Mouse (Mus musculus) cerebellum, postnatal 4 days (tissue): ENCODE measurements at regions not wholly inside any gene's neighbourhood (a gene's known extent, or its start where the extent isn't known, plus 50 kb on each side); places are given as distances from the start of the nearest gene placed in this dataset.
A peak's percentile ranks its signal among the peaks of the same experiment; 100 is the strongest.

Experiments used
- DNase-seq, 2 experiments: peaks; one replicate each; pipeline ENCODE4 v3.0.0; 2022; ENCODE audit warnings: low spot score in 2 of 2, mixed read lengths in 1 of 2

GRCm38 (mm10) chr7:71214500-71215055, 136.7 kb downstream of the Gm10295 start:
- DNase-seq = no peak

DNA sequence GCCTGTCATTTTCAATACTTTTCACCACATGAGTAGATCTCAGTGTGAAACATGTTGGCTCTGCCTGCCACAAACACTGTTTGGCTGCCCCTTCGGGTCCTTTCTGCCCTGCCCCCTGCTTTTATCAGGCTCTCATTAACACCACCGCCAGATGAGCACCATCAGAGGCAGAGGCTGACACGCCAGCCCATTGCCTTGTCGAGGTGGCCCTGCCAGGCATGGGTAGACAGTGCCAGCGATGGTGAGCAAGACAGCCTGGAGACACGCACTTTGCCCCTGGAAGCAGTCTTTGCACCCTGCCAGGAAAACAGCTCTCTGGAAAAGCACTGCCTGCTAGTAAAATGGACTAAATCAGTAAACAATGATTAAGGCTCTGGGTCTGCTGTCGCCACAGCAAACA, 158.2 kb downstream of the Gm10295 start:
- DNase-seq = peak; percentile 22 to 53

- no peak for DNase-seq
Observed at GRCm38 (mm10) chr7:71190161-71190711, 161.0 kb downstream of the Gm10295 start.

DNA sequence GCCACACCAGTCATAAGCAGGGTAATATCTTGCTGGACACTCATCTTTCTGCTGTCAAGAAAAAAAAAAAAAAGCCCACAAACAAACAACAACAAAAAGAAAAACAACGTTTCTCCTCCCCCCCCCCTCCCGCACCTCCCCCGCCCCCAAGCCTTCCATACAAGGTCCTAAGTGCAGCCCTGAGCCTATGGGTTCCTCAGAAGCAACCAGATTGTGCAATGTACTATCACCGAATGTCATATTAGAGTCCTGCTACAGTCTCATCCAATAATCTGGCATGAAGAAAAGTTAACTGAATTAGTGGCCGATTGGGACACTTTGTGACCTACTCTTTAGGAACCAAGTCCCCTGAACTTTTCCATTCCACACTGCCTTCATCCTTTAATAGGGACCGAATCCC, 161.5 kb downstream of the Gm10295 start:
- DNase-seq = no peak

- no peak for DNase-seq
Observed at GRCm38 (mm10) chr7:71188119-71188518, 163.2 kb downstream of the Gm10295 start.

DNA sequence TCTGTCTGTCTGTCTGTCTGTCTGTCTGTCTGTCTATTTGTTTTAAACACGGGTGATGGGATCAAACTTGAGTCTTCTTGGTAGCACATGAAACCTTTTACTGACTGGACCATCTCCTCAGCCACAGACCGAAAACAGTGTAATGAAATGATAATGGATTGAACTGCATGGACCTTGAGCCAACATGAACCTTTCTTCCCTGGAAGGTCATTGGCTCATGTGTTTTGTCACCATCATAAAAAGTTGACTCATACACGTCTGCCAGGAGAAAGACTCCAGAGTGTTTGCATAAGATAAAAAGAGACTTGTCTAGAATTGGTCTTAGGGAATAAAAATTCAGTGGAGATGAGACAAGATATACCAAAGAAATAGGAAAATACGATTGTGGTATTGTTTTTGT, 176.4 kb downstream of the Gm10295 start:
- no peak for DNase-seq

GRCm38 (mm10) chr7:71139068-71139467, 212.2 kb downstream of the Gm10295 start:
- DNase-seq = no peak

DNA sequence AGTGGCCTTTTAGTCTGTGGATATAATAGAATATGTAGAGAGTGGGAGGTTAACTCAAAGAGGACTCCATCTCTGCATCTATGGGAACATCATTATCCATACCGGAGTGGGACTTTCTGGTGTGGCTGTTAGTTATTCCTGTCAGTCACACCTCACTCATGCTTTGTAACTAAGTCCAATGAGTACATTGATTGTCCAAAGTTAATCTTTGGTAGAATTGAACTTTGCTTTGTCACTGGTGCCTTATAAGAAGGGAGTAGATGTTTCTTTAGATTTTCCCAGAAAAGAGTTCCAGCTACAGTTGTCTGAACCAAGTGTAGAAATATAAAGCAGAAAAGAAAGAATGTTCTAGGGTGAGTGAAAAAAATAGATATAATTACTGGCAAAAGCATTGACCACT, 221.3 kb downstream of the Gm10295 start:
- DNase-seq = no peak

DNA sequence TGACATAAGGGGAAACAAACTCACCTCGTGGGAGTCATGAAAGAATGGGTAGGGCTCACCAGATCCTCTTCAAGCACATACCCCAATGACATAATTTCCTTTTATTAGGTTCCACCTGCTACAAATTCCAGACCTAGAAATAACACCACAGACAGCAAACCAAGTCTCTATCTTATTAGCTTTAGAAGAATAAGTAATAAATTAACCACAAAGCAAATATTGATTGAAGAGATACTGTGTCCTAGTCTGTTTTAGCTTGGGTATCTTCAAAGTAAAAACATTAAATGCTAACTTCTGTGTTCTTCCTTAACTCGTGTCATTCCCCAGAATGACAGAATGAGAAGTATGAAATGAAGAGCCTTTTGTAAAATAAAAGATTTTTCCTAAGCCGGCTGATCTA, 222.4 kb downstream of the Gm10295 start:
- DNase-seq = no peak

GRCm38 (mm10) chr7:71121453-71121852, 229.8 kb downstream of the Gm10295 start:
- no peak for DNase-seq

- DNase-seq = no peak
Observed at GRCm38 (mm10) chr7:71120975-71121374, 230.3 kb downstream of the Gm10295 start.

DNA sequence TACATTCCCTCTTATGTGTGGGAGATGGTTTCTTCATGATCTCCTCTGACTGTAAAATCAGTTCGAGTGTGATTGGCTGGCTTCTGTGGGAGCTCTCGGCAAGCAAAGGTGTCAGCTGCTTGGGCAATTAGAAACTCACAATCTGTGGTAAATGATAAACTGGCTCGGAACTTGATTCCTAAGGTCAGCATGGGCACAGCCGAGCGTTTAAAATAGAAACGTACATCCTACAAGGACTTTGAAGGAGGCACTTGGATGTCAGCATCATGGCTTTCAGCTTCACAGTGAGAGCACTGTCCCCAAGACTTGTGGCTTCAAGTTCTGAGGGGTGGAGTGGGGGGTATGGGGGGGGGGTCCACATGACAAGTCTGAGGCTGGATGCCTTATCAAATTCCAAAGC, 231.3 kb downstream of the Gm10295 start:
- no peak for DNase-seq

- no peak for DNase-seq
Observed at GRCm38 (mm10) chr7:71107101-71107500, 244.2 kb downstream of the Gm10295 start.

GRCm38 (mm10) chr7:71100266-71100665, 251.0 kb downstream of the Gm10295 start:
- DNase-seq = peak in 1 of 2 experiments; percentile 2

- no peak for DNase-seq
Observed at GRCm38 (mm10) chr7:71098276-71098675, 253.0 kb downstream of the Gm10295 start.

DNA sequence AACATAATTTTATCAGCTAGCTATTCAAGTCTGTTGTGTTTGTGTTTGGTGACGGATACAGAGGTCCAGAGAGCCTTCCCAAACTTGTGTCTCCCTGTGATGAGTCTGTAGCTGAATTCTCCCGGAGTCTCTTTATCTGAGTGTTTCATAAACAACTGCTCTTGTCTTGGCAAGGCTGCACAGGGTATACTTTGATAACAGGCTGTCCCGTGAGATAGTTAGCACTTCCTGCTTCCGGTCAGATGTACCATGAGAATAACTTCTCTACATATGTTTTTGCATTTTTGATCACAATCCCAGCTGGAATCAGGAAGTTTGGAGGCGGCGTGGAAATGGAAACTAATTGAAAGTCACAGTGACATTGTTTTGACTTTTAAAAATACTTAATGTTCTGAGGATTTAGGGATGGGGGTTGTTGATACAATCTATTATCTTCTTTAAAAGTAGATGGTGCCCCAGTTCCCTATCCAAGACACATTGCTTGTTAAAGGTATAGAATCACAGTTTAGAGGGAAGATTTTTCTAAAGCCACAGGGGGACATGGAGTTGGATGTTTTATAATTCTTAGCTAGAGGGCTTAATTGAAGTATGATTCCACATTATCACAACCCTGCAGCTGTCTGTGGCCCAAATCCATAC, 257.9 kb downstream of the Gm10295 start:
- no peak for DNase-seq

DNA sequence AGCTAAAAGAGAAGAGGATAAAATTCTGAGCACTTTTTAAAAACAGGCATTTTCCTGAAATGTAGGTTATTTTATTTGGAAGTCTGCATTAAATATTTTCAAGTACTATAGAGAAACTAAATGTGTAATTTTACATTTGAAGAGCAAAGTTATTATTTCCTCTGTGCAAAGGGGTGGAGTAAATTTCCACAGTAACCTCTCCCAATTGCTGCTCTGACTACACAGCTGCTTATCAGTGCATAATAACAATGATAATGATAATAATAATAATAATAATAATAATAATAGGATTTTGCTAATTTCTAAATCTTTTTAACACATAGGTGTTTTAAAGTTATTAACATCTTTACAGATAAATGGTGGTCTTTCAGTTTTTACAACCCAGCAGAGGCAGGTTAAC, 258.5 kb downstream of the Gm10295 start:
- no peak for DNase-seq

GRCm38 (mm10) chr7:71092301-71092700, 259.0 kb downstream of the Gm10295 start:
- DNase-seq = no peak

DNA sequence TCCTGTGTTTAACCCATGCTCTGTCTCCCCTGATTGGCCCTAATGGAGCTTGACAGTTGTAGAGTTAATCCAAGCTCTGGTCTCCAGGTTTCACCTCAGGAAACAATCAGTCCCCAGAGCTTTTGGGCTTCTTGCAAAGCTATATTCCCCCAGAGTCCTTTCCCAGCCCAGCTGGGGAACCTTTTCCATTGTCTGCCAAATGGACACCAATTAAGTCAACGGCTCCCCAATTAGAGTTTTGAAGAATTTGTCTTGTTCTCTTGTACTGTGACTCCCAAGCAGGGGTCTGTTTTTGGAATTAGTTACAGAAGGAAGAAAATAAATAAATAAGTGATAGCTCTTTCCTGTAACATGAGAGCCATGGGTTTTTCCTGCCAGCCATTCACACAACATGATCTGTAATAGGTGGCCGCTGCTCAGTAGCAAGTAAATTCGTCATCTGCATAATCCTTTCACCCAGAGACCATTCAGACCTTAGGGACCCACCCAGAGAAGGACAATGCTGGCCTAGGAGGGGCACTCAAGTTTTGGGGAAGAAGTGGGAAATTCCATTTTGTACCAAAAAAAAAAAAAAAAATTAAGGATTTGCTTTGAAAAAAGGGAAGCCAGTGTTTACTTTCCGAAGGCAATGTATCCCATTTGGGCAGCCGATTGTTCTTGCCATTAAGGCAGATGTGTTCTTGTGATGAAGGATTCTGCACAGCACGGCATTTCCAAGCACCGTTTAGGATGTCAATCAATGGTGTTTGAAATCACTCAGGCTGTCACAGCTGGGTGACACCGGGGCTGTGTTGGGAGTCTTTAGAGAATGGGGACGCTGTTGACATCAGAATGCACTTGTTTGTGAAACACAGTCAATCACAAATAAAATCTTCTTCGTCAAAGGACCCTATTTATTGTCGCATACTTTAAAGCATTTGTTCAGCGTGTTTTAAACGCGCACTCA, 286.6 kb downstream of the Gm10295 start:
- DNase-seq = no peak

DNA sequence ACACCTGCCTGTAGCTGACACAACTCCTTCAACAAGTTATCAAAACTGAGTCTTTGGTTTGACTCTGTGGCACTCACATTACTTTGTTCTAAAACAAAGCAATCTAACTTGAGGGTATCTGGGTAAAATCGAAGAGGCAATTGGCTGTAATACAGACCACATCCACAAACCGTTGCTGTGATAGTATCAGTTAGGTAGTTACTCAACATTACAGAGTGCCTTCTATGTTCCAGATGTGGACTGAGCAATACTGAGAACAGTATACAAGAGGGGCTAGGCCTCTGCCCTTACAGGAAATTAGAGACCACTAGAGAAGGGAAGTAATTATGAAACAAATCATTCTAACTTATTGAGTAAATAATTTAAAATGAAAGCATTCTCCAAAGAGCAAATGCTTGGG, 300.5 kb downstream of the Gm10295 start:
- DNase-seq = no peak

DNA sequence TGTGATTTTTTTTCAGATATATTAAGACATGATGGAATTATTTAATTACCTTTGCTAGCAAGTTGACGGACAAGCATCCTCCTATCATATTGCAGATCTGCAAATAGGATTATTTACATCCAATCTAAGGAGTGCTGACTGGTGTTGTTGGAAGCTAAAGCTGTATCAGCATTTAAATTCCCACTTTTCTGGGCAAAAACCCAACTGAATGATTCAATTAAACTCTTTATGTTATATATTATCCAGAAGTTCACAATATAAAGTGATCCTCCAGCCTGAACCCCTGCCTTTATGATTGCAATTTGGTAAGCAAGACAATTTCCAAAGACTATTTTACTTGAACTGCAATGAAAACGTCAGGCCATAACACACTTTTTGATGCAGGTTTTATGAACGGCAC, 304.1 kb downstream of the Gm10295 start:
- no peak for DNase-seq

GRCm38 (mm10) chr7:71046596-71046995, 304.7 kb downstream of the Gm10295 start:
- no peak for DNase-seq
